Mouse (Mus musculus) ES-E14 (cell line): ENCODE results near the gene Slc37a1. TPM values are rescaled to one million over a fixed set of nuclear protein-coding genes. Genes with fewer than 3 reads are reported as not detected.
A peak's percentile ranks its signal among the peaks of the same experiment; 100 is the strongest.

ENCODE experiments used
- DNase-seq: peaks from one replicate; pipeline ENCODE4 v3.0.0-alpha.2; 2013; ENCODE audit warnings: low read depth, low spot score
- H3K27ac ChIP-seq: 2 replicates; pipeline ENCODE4 v1.5.1; 2012; ENCODE audit warnings: low read depth, mild to moderate bottlenecking, low read length, moderate library complexity, mixed read lengths; ENCODE audit not compliant: poor library complexity, insufficient read depth, severe bottlenecking
- H3K36me3 ChIP-seq: 2 replicates; pipeline ENCODE4 v1.6.1; 2012; ENCODE audit warnings: mild to moderate bottlenecking, low read length, moderate library complexity, mixed read lengths; ENCODE audit not compliant: control insufficient read depth, poor library complexity, insufficient read depth, severe bottlenecking
- H3K4me1 ChIP-seq, 2 experiments: fragments of 150-350 bp in 1 of 2; sonication (generic) in 1 of 2; 2 replicates each; pipeline ENCODE4 v1.6.1; 2012; ENCODE audit warnings: low read length in 2 of 2, mild to moderate bottlenecking in 1 of 2, mixed read lengths in 1 of 2; ENCODE audit not compliant: control insufficient read depth in 2 of 2, insufficient read depth in 2 of 2, poor library complexity in 1 of 2
- H3K4me3 ChIP-seq, 2 experiments: fragments of 150-350 bp in 1 of 2; sonication (generic) in 1 of 2; 2 replicates each; pipeline ENCODE4 v1.5.1; 2012; ENCODE audit warnings: low read length in 2 of 2, low read depth in 1 of 2, mild to moderate bottlenecking in 1 of 2, mixed read lengths in 1 of 2; ENCODE audit not compliant: insufficient read depth in 1 of 2, poor library complexity in 1 of 2, severe bottlenecking in 1 of 2
- H3K9ac ChIP-seq: 2 replicates; pipeline ENCODE4 v1.6.1; 2012; ENCODE audit warnings: low read depth, mild to moderate bottlenecking, low read length, mixed read lengths; ENCODE audit not compliant: poor library complexity, insufficient read depth, severe bottlenecking
- H3K9me3 ChIP-seq: fragments of 150-350 bp; sonication (generic); 2 replicates; pipeline ENCODE4 v1.6.1; 2012; ENCODE audit warnings: low read depth, mild to moderate bottlenecking, low read length; ENCODE audit not compliant: control insufficient read depth, insufficient read depth
- CHD2 ChIP-seq: IDR thresholded peaks from 2 replicates; pipeline ENCODE4 v1.6.1; 2014; ENCODE audit warnings: mild to moderate bottlenecking, low read depth, low read length, inconsistent platforms
- HCFC1 ChIP-seq: IDR thresholded peaks from 2 replicates; pipeline ENCODE4 v1.6.1; 2012; ENCODE audit warnings: low read length, inconsistent platforms, borderline replicate concordance; ENCODE audit not compliant: insufficient read depth
- MAFK ChIP-seq: IDR thresholded peaks from 2 replicates; pipeline ENCODE4 v1.6.1; 2014; ENCODE audit warnings: mild to moderate bottlenecking, low read depth, low read length, inconsistent platforms; ENCODE audit not compliant: insufficient read depth
- ZC3H11A ChIP-seq: IDR thresholded peaks from 2 replicates; pipeline ENCODE4 v1.6.1; 2012; ENCODE audit warnings: low read depth, mild to moderate bottlenecking, inconsistent platforms, low read length, borderline replicate concordance
- ZNF384 ChIP-seq: IDR thresholded peaks from 2 replicates; pipeline ENCODE4 v1.6.1; 2012; ENCODE audit warnings: low read depth, low read length, inconsistent platforms
- in situ Hi-C, 2 experiments: fragments of 600-800 bp; cut with MboI; formaldehyde crosslinking; loops; one replicate each; pipeline ENCODE4 v1.15.1; 2025; ENCODE audit warnings: low sequenced_read_pairs in 2 of 2, inconsistent platforms in 1 of 2; ENCODE audit not compliant: unreplicated experiment in 2 of 2
- total RNA-seq: library from RNA; depleted of rRNA; stranded (reverse); fragments of 300-350 nt; gene quantifications from 2 replicates; pipeline ENCODE4 v1.2.3, GENCODE M21; 2012

Gene Slc37a1
- total RNA-seq, 1 experiment, result 37.5 TPM

- peaks cover 9% of the 10 kb centered on the region; the same call in 1 of the 2 replicates for H3K36me3 ChIP-seq
- peaks cover 7 to 33% of the 10 kb centered on the region in 2 experiments for H3K4me1 ChIP-seq
- no peak overlapping the region for H3K27ac ChIP-seq
- TF ChIP-seq ZC3H11A (no peak), ZNF384 (no peak), CHD2 (no peak), HCFC1 (no peak), MAFK (no peak)
- H3K9ac ChIP-seq, result 0 out of 2 replicates have a peak overlapping the region, but pooled peaks have one; percentile 1
- DNase-seq, result no peak
- H3K9me3 ChIP-seq, result no peaks in the 10 kb centered on the region
- H3K4me3 ChIP-seq, result no peak overlapping the region
- in situ Hi-C loops, result no loop called here
These were observed 26.1 kb downstream of the Slc37a1 start for GRCm38 (mm10) chr17:31312648-31313047.

- DNase-seq, result no peak
- no peak for TF ChIP-seq MAFK
- TF ChIP-seq CHD2, result no peak
- TF ChIP-seq HCFC1, result no peak
- no peak for TF ChIP-seq ZNF384
- no peak for TF ChIP-seq ZC3H11A
- H3K36me3 ChIP-seq, result peaks cover 9% of the 10 kb centered on the region; the same call in 1 of the 2 replicates
- no peaks in the 10 kb centered on the region for H3K9me3 ChIP-seq
- H3K4me1 ChIP-seq, result peaks cover 5 to 29% of the 10 kb centered on the region in 2 experiments
- in situ Hi-C loops, result no loop called here
- no peak overlapping the region for H3K27ac ChIP-seq
- H3K9ac ChIP-seq, result no peak overlapping the region
- no peak overlapping the region for H3K4me3 ChIP-seq
These were observed 28.6 kb downstream of the Slc37a1 start for GRCm38 (mm10) chr17:31315046-31315792.

- in situ Hi-C loops, result no loop called here
- H3K4me3 ChIP-seq, result no peak overlapping the region
- H3K9me3 ChIP-seq, result no peaks in the 10 kb centered on the region
- H3K27ac ChIP-seq, result no peak overlapping the region
- H3K36me3 ChIP-seq, result peaks cover 9% of the 10 kb centered on the region; the same call in 1 of the 2 replicates
- H3K4me1 ChIP-seq, result peaks cover 5 to 29% of the 10 kb centered on the region in 2 experiments
- H3K9ac ChIP-seq, result no peak overlapping the region
- no peak for DNase-seq
- no peak for TF ChIP-seq ZNF384
- TF ChIP-seq CHD2, result no peak
- TF ChIP-seq HCFC1, result no peak
- no peak for TF ChIP-seq MAFK
- no peak for TF ChIP-seq ZC3H11A
These were observed 29.4 kb downstream of the Slc37a1 start for GRCm38 (mm10) chr17:31315993-31316392.

GRCm38 (mm10) chr17:31316998-31317397 lies 30.4 kb downstream of the Slc37a1 start:
- H3K36me3 ChIP-seq, result peaks cover 9% of the 10 kb centered on the region; the same call in 1 of the 2 replicates
- H3K9ac ChIP-seq, result no peak overlapping the region
- no peak for DNase-seq
- H3K4me1 ChIP-seq, result peaks cover 2 to 35% of the 10 kb centered on the region in 2 experiments; a peak in 3 of 4 replicates
- no peaks in the 10 kb centered on the region for H3K9me3 ChIP-seq
- no peak overlapping the region for H3K4me3 ChIP-seq
- TF ChIP-seq MAFK (no peak), HCFC1 (no peak), CHD2 (no peak), ZNF384 (no peak), ZC3H11A (no peak)
- in situ Hi-C loops, result no loop called here
- no peak overlapping the region for H3K27ac ChIP-seq
